Mouse (Mus musculus) gastrocnemius, postnatal 14 days (tissue): ENCODE results near the gene H2-Q7. TPM values are rescaled to one million over a fixed set of nuclear protein-coding genes. Genes with fewer than 3 reads are reported as not detected.
"Not testable (repeated sequence)": the region's sequence is repeated elsewhere in the genome, so short reads cannot be mapped to it uniquely, and the experiment has no call there.

ENCODE experiments used
- DNase-seq: peaks from one replicate; pipeline ENCODE4 v3.0.0; 2021; ENCODE audit warnings: mixed read lengths
- intact Hi-C: fragments of 180-260 bp; cut with DNase I; formaldehyde crosslinking; loops from one replicate; pipeline ENCODE4 v1.15.1; 2025; ENCODE audit warnings: low total_unique reads
- long read RNA-seq, 2 experiments: library from polyadenylated mRNA; stranded (forward); transcript quantifications; one replicate each; pipeline ENCODE4 v2.0.0; 2021
- total RNA-seq, 2 experiments: library from RNA; stranded (reverse); gene quantifications; 2 replicates each; pipeline ENCODE4 v1.2.3; 2021

H2-Q7 gene
- total RNA-seq: under 1 TPM; 0.35 to 0.64 TPM
- long read RNA-seq, experiment 1: 0 reads
- long read RNA-seq, experiment 2: 0 reads

- intact Hi-C loops: not testable (repeated sequence)
- DNase-seq: peak; percentile 73
Observed at GRCm38 (mm10) chr17:35438885-35439284, at the start of gene H2-Q7. Gene H2-Q7 (plus strand): TSS chr17:35439155.

- intact Hi-C loops, DNase-seq: not testable (repeated sequence)
Observed at GRCm38 (mm10) chr17:35389796-35390195, 49.2 kb upstream of the H2-Q7 start.

- DNase-seq, intact Hi-C loops: not testable (repeated sequence)
Observed at GRCm38 (mm10) chr17:35392671-35393070, 46.3 kb upstream of the H2-Q7 start.

GRCm38 (mm10) chr17:35393864-35394800 lies 44.8 kb upstream of the H2-Q7 start:
- DNase-seq, intact Hi-C loops: not testable (repeated sequence)

GRCm38 (mm10) chr17:35396956-35397355 lies 42.0 kb upstream of the H2-Q7 start:
- intact Hi-C loops, DNase-seq: not testable (repeated sequence)

- DNase-seq, intact Hi-C loops: not testable (repeated sequence)
Observed at GRCm38 (mm10) chr17:35413057-35413456, 25.9 kb upstream of the H2-Q7 start.

GRCm38 (mm10) chr17:35415273-35416129 lies 23.5 kb upstream of the H2-Q7 start:
- DNase-seq, intact Hi-C loops: not testable (repeated sequence)

GRCm38 (mm10) chr17:35418772-35419171 lies 20.2 kb upstream of the H2-Q7 start:
- intact Hi-C loops: no loop called here
- no peak for DNase-seq

GRCm38 (mm10) chr17:35419564-35419963 lies 19.4 kb upstream of the H2-Q7 start:
- intact Hi-C loops, DNase-seq: not testable (repeated sequence)

- intact Hi-C loops, DNase-seq: not testable (repeated sequence)
Observed at GRCm38 (mm10) chr17:35420206-35420810, 18.6 kb upstream of the H2-Q7 start.

GRCm38 (mm10) chr17:35421331-35421730 lies 17.6 kb upstream of the H2-Q7 start:
- DNase-seq, intact Hi-C loops: not testable (repeated sequence)

- intact Hi-C loops: not testable (repeated sequence)
Observed at GRCm38 (mm10) chr17:35422360-35422759, 16.6 kb upstream of the H2-Q7 start.

GRCm38 (mm10) chr17:35423131-35423810 lies 15.7 kb upstream of the H2-Q7 start:
- DNase-seq, intact Hi-C loops: not testable (repeated sequence)

More at GRCm38 (mm10) chr17:35422360-35422759, 16.6 kb upstream of the H2-Q7 start:
- not testable (repeated sequence) for DNase-seq

GRCm38 (mm10) chr17:35424106-35424505 lies 14.8 kb upstream of the H2-Q7 start:
- DNase-seq, intact Hi-C loops: not testable (repeated sequence)

GRCm38 (mm10) chr17:35424624-35425416 lies 14.1 kb upstream of the H2-Q7 start, which contains the start of gene H2-Q6:
Gene H2-Q6 (plus strand): TSS chr17:35424850.
- peak; percentile 23 for DNase-seq
- intact Hi-C loops: not testable (repeated sequence)

- intact Hi-C loops, DNase-seq: not testable (repeated sequence)
Observed at GRCm38 (mm10) chr17:35425474-35425873, 13.5 kb upstream of the H2-Q7 start.

GRCm38 (mm10) chr17:35428883-35429282 lies 10.1 kb upstream of the H2-Q7 start:
- DNase-seq, intact Hi-C loops: not testable (repeated sequence)

GRCm38 (mm10) chr17:35430671-35431070 lies 8.3 kb upstream of the H2-Q7 start:
- DNase-seq, intact Hi-C loops: not testable (repeated sequence)
